Mouse (Mus musculus): ENCODE data around the gene Fbf1.
A peak's percentile ranks its signal among the peaks of the same experiment; 100 is the strongest.

Gene Fbf1

GRCm38 (mm10) chr11:116167884-116168439 lies at the start of gene Fbf1:
Gene Fbf1 (minus strand): TSS chr11:116168166.
- peak; percentile 96 for DNase-seq (ENCODE audit: low spot score)

- DNase-seq (ENCODE audit: low spot score), result no peak
Measured at GRCm38 (mm10) chr11:116216549-116216948, 48.6 kb upstream of the Fbf1 start.

GRCm38 (mm10) chr11:116215991-116216390 lies 48.0 kb upstream of the Fbf1 start:
- no peak for DNase-seq (ENCODE audit: low spot score)

GRCm38 (mm10) chr11:116215181-116215580 lies 47.2 kb upstream of the Fbf1 start:
- DNase-seq (ENCODE audit: low spot score), result no peak

DNA sequence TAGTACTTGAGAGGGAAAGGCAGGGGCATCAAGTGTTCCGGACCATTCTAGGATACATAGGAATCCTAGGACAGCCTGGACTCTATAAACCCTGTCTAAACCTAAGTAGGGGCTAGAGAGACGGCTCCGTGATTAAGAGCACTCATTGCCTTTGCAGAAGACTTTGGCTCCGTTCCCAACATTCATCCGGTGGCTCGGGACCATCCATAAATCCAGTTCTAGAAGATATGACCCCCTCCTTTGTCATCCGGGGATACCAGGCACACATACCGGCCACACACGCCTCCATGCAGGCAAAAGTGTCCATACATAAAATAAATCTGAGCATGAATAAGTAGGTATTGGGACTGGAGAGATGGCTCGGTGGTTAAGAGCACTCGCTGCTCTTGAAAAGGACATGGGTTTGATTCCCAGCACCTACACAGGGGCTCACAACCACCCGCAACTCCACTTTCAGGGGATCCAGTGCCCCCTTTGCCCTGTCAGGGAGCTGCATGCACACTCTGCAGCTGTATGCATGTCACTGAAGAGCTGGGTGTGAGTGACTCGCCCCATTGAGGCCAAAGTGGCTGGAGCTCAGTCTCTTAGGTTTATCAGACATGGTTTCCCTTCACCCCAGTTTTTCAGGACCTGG lies 46.0 kb upstream of the Fbf1 start:
- no peak for DNase-seq (ENCODE audit: low spot score)

DNA sequence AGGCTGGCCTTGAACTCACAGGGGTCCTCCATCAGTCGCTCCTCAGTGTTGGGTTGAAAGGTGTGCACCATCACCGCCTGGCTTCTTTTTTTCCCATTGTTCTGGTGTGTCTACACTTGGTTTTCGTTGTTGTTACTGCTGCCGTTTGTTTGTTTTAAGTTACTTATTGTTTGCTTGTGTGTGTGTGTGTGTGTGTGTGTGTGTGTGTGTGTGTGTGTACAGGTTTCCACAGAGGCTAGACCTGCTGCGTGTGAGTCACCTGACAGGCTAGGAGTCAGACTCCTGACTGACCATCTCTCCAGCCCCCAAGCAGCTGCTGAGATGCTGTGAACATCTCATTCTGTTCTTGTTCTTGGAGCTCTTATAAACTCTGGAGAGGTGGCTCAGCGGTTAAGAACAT lies 44.9 kb upstream of the Fbf1 start:
- no peak for DNase-seq (ENCODE audit: low spot score)

DNA sequence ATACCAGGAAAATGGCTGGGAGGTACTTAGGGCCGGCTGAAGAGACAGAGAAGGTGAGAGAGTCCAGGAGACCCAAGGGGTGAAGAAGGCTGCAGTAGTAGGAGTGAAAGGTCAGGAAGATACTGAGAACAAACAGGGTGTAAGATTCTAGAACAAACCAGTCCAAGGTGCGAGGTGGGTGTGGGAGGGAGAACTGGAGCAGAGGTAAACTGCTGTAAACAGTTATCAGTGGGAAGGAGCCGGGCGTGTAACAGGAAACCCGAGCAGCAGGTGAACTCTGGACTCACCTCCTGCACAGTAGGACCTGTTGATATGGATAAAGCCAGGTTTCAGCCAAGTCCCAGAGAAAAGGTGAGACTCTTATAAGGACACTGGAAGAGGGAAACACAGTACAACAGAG lies 42.7 kb upstream of the Fbf1 start:
- DNase-seq (ENCODE audit: low spot score), result no peak

DNA sequence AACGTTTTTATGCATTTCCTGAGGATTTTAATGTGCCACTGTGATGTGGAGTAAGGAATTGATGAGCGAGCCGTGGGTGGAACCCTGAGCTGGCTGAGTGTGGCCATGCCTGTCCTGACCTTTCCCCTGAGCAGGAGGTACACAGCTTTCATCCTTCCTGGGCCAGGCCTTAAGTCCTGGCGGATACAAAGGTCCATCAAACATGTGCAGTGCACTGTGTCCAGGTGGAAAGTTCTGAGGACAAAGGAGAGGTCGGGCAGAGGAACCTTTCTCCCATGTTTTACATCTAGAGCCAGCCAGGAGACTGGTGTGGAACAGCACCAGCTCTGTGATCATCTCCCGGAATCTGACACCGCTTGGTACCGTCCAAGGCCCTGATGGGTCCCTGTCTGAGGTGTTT lies 41.3 kb upstream of the Fbf1 start:
- DNase-seq (ENCODE audit: low spot score), result no peak

DNA sequence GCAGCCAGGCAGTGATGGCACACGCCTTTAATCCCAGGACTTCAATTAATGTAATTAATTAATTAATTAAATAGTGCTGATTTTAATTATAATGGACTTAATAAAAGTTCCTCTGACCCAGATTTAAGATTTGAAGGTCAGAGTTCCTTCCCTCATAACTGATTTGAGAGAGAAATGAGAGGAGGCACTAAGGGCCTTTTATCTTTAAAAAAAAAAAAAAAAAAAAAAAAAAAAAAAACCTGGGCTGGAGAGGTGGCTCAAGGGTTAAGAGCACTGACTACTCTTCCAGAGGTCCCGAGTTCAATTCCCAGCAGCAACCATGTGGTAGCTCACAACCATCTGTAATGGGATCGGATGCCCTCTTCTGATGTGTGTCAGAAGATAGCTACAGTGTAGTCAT lies 40.7 kb upstream of the Fbf1 start:
- DNase-seq (ENCODE audit: low spot score), result no peak

- no peak for DNase-seq (ENCODE audit: low spot score)
Measured at GRCm38 (mm10) chr11:116206678-116207077, 38.7 kb upstream of the Fbf1 start.

DNA sequence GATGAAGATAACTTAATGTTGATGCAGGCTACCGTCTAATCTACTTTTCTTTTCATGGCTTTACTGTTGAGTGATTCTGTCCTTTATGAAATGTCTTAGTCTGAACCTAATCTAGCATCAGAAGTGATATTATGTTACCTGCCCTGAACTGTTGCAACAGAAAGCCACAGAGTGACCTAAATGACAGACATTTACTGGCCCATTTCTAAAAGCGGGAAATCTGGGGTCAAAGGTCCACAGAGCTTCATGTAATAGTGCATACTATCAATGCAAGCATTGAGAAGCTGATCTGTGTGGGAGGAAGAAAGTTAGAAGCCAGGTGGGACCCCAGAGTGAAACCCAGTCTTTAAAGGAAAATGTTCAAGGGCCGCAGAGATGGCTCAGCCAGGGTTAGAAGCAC lies 35.2 kb upstream of the Fbf1 start:
- DNase-seq (ENCODE audit: low spot score), result no peak

DNA sequence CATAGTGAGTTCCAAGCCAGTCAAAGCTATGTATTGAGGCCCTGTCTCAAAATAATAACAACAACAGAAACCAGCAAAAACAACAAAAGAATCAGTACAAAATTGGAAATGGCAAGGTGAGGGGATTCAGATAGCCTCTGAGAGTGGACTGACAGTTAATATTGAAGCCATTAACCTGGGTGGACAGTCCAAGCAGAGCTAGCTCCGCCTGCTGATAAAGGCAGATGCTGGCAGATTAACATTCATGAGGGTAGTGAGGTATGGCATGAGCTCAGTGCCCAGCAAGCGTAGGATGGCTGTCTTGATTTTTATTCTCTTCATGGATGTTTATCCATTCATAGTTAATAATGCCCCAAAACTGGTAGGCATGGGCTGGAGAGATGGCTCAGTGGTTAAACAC lies 33.2 kb upstream of the Fbf1 start:
- DNase-seq (ENCODE audit: low spot score), result no peak

DNA sequence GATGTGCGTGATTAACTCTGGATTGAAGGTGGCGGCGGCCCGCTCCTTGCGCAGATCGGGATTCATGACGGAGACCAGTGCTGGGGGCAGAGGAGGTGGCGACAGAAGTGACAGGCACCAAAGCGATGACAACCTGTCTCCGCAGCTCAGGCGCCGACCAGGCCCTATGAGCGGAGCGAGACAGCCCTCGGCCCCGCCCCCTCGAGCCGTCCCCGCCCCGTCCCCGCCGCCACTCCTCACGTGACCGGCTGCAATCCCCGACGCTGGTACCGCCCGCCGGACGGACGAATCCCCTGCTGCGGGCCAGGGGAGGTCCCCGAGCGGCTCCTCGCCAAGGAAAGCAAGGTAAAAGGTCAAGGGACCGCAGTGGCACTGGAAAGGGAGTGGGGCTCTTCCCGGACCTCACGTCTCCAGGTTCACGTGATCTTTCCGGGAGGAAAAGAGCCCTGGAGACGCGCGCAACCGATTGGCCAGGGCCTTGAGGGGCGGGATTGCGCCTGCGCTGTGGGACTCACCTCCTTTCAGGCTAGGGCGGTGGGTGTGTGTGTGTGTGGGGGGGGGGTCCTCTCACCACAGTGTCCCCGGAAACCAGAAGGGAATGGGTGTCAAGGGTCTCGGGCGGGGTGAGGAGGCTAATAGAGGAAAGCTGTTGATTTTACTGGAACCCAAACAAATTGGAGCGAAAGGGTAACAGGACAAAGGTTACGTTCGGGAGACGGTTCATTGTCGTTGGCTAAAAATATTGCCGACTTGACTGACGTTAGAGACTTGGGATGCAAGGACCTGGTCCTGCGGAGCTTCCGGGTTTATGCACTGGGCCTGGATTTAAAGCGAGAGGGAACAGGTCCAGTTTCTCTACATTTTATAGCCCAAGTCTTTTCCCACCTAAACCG lies 30.9 kb upstream of the Fbf1 start, which contains the start of the genes Ten1 and Acox1:
Gene Ten1, plus strand, starts transcription at position 217 of the 893 bp plus-strand sequence.
Gene Acox1, minus strand, starts transcription at position 407 of the 893 bp plus-strand sequence.
- peak; percentile 95 for DNase-seq (ENCODE audit: low spot score)

- no peak for DNase-seq (ENCODE audit: low spot score)
Measured at GRCm38 (mm10) chr11:116198132-116198531, 30.2 kb upstream of the Fbf1 start.

- no peak for DNase-seq (ENCODE audit: low spot score)
Measured at GRCm38 (mm10) chr11:116197584-116197906, 29.6 kb upstream of the Fbf1 start.

GRCm38 (mm10) chr11:116196866-116197583 lies 29.1 kb upstream of the Fbf1 start:
- DNase-seq (ENCODE audit: low spot score), result no peak

GRCm38 (mm10) chr11:116196336-116196735 lies 28.4 kb upstream of the Fbf1 start:
- DNase-seq (ENCODE audit: low spot score), result no peak

GRCm38 (mm10) chr11:116195252-116195651 lies 27.3 kb upstream of the Fbf1 start:
- DNase-seq (ENCODE audit: low spot score), result no peak

- DNase-seq (ENCODE audit: low spot score), result no peak
Measured at GRCm38 (mm10) chr11:116194619-116195018, 26.7 kb upstream of the Fbf1 start.

GRCm38 (mm10) chr11:116187226-116187930 lies 19.4 kb upstream of the Fbf1 start:
- no peak for DNase-seq (ENCODE audit: low spot score)

GRCm38 (mm10) chr11:116186360-116186759 lies 18.4 kb upstream of the Fbf1 start:
- DNase-seq (ENCODE audit: low spot score), result no peak

- DNase-seq (ENCODE audit: low spot score), result no peak
Measured at GRCm38 (mm10) chr11:116185836-116186235, 17.9 kb upstream of the Fbf1 start.
